Mouse (Mus musculus): ENCODE results near the gene Tex14. TPM values are rescaled to one million over a fixed set of nuclear protein-coding genes. Genes with fewer than 3 reads are reported as not detected.
"Not testable (repeated sequence)": the region's sequence is repeated elsewhere in the genome, so short reads cannot be mapped to it uniquely, and the experiment has no call there.

Tex14 gene
- polyA plus RNA-seq, 2 experiments: 0.06 TPM; not detected in 1

GRCm38 (mm10) chr11:87448476-87449199 is 43.8 kb downstream of the Tex14 start:
- H3K4me3 ChIP-seq (ENCODE audit: insufficient read depth in 1 of 2, low read depth in 2 of 2, low read length in 2 of 2); H3K4me2 ChIP-seq (ENCODE audit: low read depth); H3K27me3 ChIP-seq (ENCODE audit: control insufficient read depth, insufficient read depth, low read length): not testable (repeated sequence)

GRCm38 (mm10) chr11:87449200-87449547 is 44.3 kb downstream of the Tex14 start:
- WGBS (ENCODE audit: insufficient replicate concordance): 6% methylated on average over 3 of the region's 3 CpGs
- Histone ChIP-seq H3K4me2 (ENCODE audit: low read depth) (no peak overlapping the region), H3K36me3 (replicated peaks; ENCODE audit: control insufficient read depth, insufficient read depth, low read depth) (no peaks in the 10 kb centered on the region), H3K27me3 (ENCODE audit: control insufficient read depth, insufficient read depth, low read length) (no peaks in the 10 kb centered on the region), H3K4me3 (ENCODE audit: insufficient read depth in 1 of 2, low read depth in 2 of 2, low read length in 2 of 2) (no peak overlapping the region), H3K27ac (peak overlapping the region; percentile 83), H3K9ac (replicated peaks) (no peak overlapping the region), H3K4me1 (replicated peaks; ENCODE audit: control insufficient read depth in 2 of 2, insufficient read depth in 2 of 2, low read length in 1 of 2) (peaks cover 3 to 9% of the 10 kb centered on the region in 2 experiments; a peak in 3 of 4 replicates), H3K9me3 (ENCODE audit: control insufficient read depth, low read length) (no peaks in the 10 kb centered on the region)
- DNase-seq (ENCODE audit: low read depth in 3 of 3, low spot score in 3 of 3): no peak
- no peak for TF ChIP-seq CTCF (IDR thresholded peaks at IDR 0.05; ENCODE audit: low read depth)
- TF ChIP-seq EP300 (IDR thresholded peaks at IDR 0.05; ENCODE audit: low read depth): no peak
- no peak for ATAC-seq (ENCODE audit: insufficient read depth)

More at GRCm38 (mm10) chr11:87448476-87449199, 43.8 kb downstream of the Tex14 start:
- TF ChIP-seq EP300 (IDR thresholded peaks at IDR 0.05; ENCODE audit: low read depth): peak; percentile 8
- WGBS (ENCODE audit: insufficient replicate concordance): 0% methylated on average over 5 of the region's 32 CpGs
- peak overlapping the region; percentile 71 for H3K9ac ChIP-seq (replicated peaks)
- not testable (repeated sequence) for H3K9me3 ChIP-seq (ENCODE audit: control insufficient read depth, low read length); H3K4me1 ChIP-seq (replicated peaks; ENCODE audit: control insufficient read depth in 2 of 2, insufficient read depth in 2 of 2, low read length in 1 of 2); H3K36me3 ChIP-seq (replicated peaks; ENCODE audit: control insufficient read depth, insufficient read depth, low read depth)
- peak overlapping the region; percentile 83 for H3K27ac ChIP-seq
- DNase-seq (ENCODE audit: low read depth in 3 of 3, low spot score in 3 of 3) (peak; percentile 75 to 81 (median 77)), ATAC-seq (ENCODE audit: insufficient read depth) (peak; percentile 89)

GRCm38 (mm10) chr11:87449847-87450246 is 45.0 kb downstream of the Tex14 start:
- 27% methylated on average over 5 of the region's 5 CpGs for WGBS (ENCODE audit: insufficient replicate concordance)
- not testable (repeated sequence) for H3K4me2 ChIP-seq (ENCODE audit: low read depth); H3K36me3 ChIP-seq (replicated peaks; ENCODE audit: control insufficient read depth, insufficient read depth, low read depth); DNase-seq (ENCODE audit: low read depth in 3 of 3, low spot score in 3 of 3); H3K27ac ChIP-seq; H3K4me1 ChIP-seq (replicated peaks; ENCODE audit: control insufficient read depth in 2 of 2, insufficient read depth in 2 of 2, low read length in 1 of 2); H3K9me3 ChIP-seq (ENCODE audit: control insufficient read depth, low read length); H3K27me3 ChIP-seq (ENCODE audit: control insufficient read depth, insufficient read depth, low read length); H3K9ac ChIP-seq (replicated peaks); ATAC-seq (ENCODE audit: insufficient read depth); H3K4me3 ChIP-seq (ENCODE audit: insufficient read depth in 1 of 2, low read depth in 2 of 2, low read length in 2 of 2)

- WGBS (ENCODE audit: insufficient replicate concordance): 60% methylated on average over 6 of the region's 8 CpGs
Observed at GRCm38 (mm10) chr11:87452779-87453178, 47.9 kb downstream of the Tex14 start.

GRCm38 (mm10) chr11:87453216-87454034 is 48.6 kb downstream of the Tex14 start:
- Histone ChIP-seq H3K4me2 (ENCODE audit: low read depth) (no peak overlapping the region), H3K9me3 (ENCODE audit: control insufficient read depth, low read length) (no peaks in the 10 kb centered on the region), H3K36me3 (replicated peaks; ENCODE audit: control insufficient read depth, insufficient read depth, low read depth) (no peaks in the 10 kb centered on the region), H3K4me1 (replicated peaks; ENCODE audit: control insufficient read depth in 2 of 2, insufficient read depth in 2 of 2, low read length in 1 of 2) (peaks cover 3 to 7% of the 10 kb centered on the region in 2 experiments; a peak in 3 of 4 replicates), H3K27me3 (ENCODE audit: control insufficient read depth, insufficient read depth, low read length) (no peaks in the 10 kb centered on the region), H3K9ac (replicated peaks) (peak overlapping the region; percentile 27), H3K27ac (no peak overlapping the region), H3K4me3 (ENCODE audit: insufficient read depth in 1 of 2, low read depth in 2 of 2, low read length in 2 of 2) (no peak overlapping the region)
- ATAC-seq (ENCODE audit: insufficient read depth) (no peak), DNase-seq (ENCODE audit: low read depth in 3 of 3, low spot score in 3 of 3) (no peak)
- TF ChIP-seq CTCF (IDR thresholded peaks at IDR 0.05; ENCODE audit: low read depth) (no peak), EP300 (IDR thresholded peaks at IDR 0.05; ENCODE audit: low read depth) (no peak)
- WGBS (ENCODE audit: insufficient replicate concordance): 19% methylated on average over 13 of the region's 13 CpGs

More at GRCm38 (mm10) chr11:87452779-87453178, 47.9 kb downstream of the Tex14 start:
- not testable (repeated sequence) for H3K27ac ChIP-seq; H3K9me3 ChIP-seq (ENCODE audit: control insufficient read depth, low read length); H3K4me3 ChIP-seq (ENCODE audit: insufficient read depth in 1 of 2, low read depth in 2 of 2, low read length in 2 of 2); H3K4me1 ChIP-seq (replicated peaks; ENCODE audit: control insufficient read depth in 2 of 2, insufficient read depth in 2 of 2, low read length in 1 of 2); DNase-seq (ENCODE audit: low read depth in 3 of 3, low spot score in 3 of 3); H3K9ac ChIP-seq (replicated peaks); H3K4me2 ChIP-seq (ENCODE audit: low read depth); ATAC-seq (ENCODE audit: insufficient read depth); H3K36me3 ChIP-seq (replicated peaks; ENCODE audit: control insufficient read depth, insufficient read depth, low read depth); H3K27me3 ChIP-seq (ENCODE audit: control insufficient read depth, insufficient read depth, low read length)
